Mouse (Mus musculus) macrophage (primary cell): ENCODE measurements around the gene Ntmt1. TPM values are rescaled to one million over a fixed set of nuclear protein-coding genes. Genes with fewer than 3 reads are reported as not detected.
A peak's percentile ranks its signal among the peaks of the same experiment; 100 is the strongest.

Source experiments
- H3K27ac ChIP-seq: fragments of 350-480 bp; formaldehyde crosslinking; 2 replicates; pipeline ENCODE4 v1.9.0; 2021
- H3K36me3 ChIP-seq: fragments of 350-480 bp; formaldehyde crosslinking; 2 replicates; pipeline ENCODE4 v1.9.0; 2021; ENCODE audit errors: inconsistent target
- H3K4me3 ChIP-seq: fragments of 350-480 bp; formaldehyde crosslinking; 2 replicates; pipeline ENCODE4 v1.9.0; 2021; ENCODE audit errors: inconsistent target
- H3K79me2 ChIP-seq: fragments of 350-480 bp; formaldehyde crosslinking; 2 replicates; pipeline ENCODE4 v1.9.0; 2021; ENCODE audit errors: inconsistent target
- WGBS: methylation state at CpG from one replicate; pipeline ENCODE4 v1.1.7; 2026; ENCODE audit warnings: inconsistent platforms; ENCODE audit not compliant: missing documents; 5-methylcytosine and 5-hydroxymethylcytosine counted together
- polyA plus RNA-seq: library from polyadenylated mRNA; stranded (reverse); fragments of 250-400 nt; gene quantifications from 3 replicates; pipeline ENCODE4 v1.2.4, GENCODE M21; 2018; ENCODE audit warnings: inconsistent platforms

Gene Ntmt1
- polyA plus RNA-seq, 1 experiment from 2014 or later: 3.4 TPM

DNA sequence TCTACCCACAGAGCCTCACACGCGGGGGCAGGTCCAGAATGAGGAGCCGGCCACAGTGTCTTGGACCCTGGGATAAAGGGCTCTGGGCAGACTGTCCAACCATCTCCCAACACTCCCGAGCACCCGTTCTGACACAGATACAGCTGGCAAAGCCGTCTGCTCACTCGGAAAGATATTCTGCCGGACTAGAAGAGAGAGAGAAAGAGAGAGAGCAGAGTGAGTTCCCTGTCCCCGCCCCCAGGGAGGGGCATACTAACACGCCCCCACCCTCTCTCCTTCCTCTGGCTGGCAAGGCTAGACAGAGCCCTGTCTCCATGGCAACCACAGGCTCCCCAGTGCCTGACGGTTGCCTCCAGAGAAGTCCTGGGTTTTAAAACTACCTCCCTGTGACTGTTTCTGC, 11.2 kb upstream of the Ntmt1 start:
- no peaks in the 10 kb centered on the region for H3K79me2 ChIP-seq
- no peak overlapping the region for H3K27ac ChIP-seq
- WGBS: 4% methylated on average over 9 of the region's 11 CpGs
- no peaks in the 10 kb centered on the region for H3K36me3 ChIP-seq
- peak overlapping the region; percentile 10 for H3K4me3 ChIP-seq

DNA sequence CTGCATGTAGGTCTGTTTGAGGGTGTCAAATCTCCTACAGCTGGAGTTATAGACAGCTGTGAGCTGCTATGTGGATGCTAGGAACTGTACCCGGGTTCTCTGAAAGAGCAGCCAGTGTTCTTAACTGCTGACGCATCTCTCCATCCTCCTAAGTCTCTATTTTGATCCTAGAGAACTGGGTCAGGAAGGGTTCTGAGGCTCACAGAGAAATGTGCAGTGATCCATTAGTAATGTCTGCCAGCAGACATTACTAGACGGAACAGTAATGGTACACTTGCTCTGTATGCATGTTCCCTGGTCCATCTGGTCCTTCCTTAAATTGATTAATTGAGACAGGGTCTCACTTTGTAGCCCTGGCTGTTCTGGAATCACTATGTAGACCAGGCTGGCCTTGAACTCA, 8.2 kb upstream of the Ntmt1 start:
- Histone ChIP-seq H3K79me2 (no peaks in the 10 kb centered on the region), H3K36me3 (no peaks in the 10 kb centered on the region), H3K4me3 (no peak overlapping the region), H3K27ac (no peak overlapping the region)
- 93% methylated on average over 3 of the region's 3 CpGs for WGBS

DNA sequence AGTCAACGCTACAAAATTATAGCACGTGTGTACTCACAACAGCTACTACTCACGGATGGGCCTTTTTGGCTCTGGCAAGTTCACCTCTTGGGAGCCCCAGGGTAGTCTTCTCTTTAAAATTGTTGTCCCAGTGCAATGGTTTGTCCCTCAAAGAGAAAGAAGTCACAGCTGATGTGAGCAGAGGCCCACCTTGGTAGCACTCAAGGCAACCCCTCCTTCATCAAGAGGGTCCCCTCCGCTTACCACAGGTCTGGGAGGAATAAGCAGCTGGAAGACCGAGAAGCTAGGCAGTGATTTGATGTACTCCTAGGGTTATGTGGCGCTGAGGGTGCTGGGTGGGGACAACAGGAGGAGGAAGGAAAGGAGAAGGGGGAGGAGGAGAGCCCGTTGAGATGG, 7.0 kb upstream of the Ntmt1 start:
- no peaks in the 10 kb centered on the region for H3K36me3 ChIP-seq
- 62% methylated on average over 6 of the region's 7 CpGs for WGBS
- H3K79me2 ChIP-seq: no peaks in the 10 kb centered on the region
- no peak overlapping the region for H3K4me3 ChIP-seq
- H3K27ac ChIP-seq: no peak overlapping the region

DNA sequence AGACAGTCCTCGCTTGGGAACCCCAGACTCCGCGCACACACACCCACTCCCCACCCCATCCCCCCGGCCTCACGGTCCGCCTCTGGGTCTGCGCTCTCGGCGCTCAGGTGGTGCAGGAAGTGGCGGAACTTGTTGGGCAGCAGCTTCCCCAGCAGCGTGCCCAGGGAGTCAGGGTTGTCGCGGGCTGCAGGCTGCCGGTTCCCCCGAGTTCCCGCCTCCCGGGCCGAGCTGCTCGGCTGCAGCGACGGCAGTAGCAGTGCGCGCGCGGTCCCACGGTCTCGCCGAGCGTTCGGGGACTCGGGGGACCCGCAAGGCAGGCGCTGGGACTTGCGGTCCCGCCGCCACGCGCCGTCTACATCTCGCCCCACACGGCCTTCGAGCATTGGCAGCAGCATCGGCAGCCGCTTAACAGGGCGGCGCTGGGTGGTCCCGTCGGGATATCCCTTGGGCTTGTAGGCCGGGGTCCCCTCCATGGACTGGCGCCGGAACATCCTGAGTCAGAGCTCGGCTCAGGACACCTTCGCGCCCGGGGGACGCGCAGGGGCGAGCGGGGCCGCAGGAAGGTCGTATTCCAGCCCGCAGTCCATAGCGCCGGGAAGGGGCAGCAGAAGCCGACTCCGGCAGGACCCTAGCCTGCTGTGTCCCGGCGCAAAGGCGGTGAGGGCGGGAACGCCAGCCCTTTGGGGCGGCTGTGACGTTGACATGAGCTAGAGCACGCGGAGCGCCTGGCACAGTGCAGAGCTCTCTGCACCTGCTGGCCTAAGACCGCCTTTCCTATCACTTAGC, 6.4 kb upstream of the Ntmt1 start:
- Histone ChIP-seq H3K79me2 (no peaks in the 10 kb centered on the region), H3K4me3 (no peak overlapping the region), H3K27ac (no peak overlapping the region), H3K36me3 (no peaks in the 10 kb centered on the region)
- whole genome bisulfite sequencing: 2% methylated on average over 76 of the region's 77 CpGs

DNA sequence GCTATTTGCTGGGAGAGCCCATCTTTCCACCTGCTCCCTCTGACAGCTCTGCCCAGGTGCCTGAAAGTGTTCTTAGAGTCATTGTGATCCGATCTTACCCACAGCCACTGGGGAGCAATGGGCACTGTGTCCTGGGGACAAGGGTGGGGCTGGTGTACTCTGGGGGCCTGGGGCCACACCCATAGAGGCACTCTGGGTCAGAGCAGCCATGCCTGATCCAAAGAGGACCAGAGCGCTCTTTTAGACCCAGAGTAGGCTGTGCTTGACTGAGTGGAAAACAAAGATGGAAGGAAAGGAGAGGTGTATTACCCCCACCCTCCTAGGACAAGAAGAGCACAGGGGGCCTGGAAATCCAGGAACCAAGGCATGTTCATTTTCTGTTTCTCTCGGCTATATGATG, 4.0 kb upstream of the Ntmt1 start, which contains the start of gene 1700001O22Rik:
Gene 1700001O22Rik (minus strand): TSS at position 58 of the 400 bp plus-strand sequence.
- 100% methylated on average over 3 of the region's 3 CpGs for WGBS
- Histone ChIP-seq H3K4me3 (no peak within 1 kb of the TSS), H3K79me2 (peaks cover 8% of the 10 kb centered on the region), H3K27ac (no peak within 1 kb of the TSS), H3K36me3 (no peaks in the 10 kb centered on the region)

DNA sequence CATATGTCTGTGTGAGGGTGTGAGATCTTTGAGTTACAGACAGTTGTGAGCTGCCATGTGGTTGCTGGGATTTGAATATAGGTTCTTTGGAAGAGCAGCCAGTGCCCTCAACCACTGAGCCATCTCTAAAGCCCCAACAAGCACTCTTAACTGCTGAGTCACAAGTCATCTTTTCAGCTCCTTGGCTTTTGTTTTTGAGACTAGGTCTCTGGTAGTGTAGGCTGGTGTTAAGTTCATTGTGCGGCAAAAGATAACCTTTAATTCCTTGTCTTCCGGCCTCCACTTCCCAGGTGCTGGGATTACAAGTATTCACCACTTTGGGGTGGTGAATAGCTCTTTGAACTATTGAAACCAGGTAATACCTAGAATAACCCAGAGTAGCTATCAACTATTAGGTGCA, 1.6 kb upstream of the Ntmt1 start:
- peaks cover 32% of the 10 kb centered on the region for H3K79me2 ChIP-seq
- H3K36me3 ChIP-seq: no peaks in the 10 kb centered on the region
- no peak overlapping the region for H3K4me3 ChIP-seq
- no peak overlapping the region for H3K27ac ChIP-seq
- 97% methylated on average over 2 of the region's 2 CpGs for WGBS

DNA sequence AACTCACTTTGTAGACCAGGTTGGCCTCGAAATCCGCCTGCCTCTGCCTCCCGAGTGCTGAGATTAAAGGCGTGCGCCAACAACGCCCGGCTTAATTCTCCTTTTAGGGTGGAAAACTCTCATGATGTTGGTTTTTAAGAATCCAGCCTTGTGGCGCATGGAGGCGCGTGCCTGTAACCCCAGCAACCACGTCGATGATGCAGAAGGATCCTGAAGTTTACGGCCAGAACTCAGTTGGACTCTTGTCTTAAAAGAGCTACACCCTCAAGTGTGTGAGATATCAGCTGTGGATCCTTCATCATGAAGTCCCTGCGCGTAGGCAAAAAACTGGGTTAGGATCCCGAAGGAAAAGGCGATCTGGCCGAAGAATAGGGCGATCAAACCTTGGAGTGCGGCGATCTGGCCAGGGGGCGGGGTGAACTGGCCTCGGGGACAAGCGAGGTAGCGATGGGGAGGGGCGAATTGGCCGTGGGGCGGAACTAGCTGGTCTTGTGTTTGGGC, 429 bp upstream of the Ntmt1 start:
- Histone ChIP-seq H3K27ac (no peak overlapping the region), H3K36me3 (no peaks in the 10 kb centered on the region), H3K4me3 (peak overlapping the region; percentile 34), H3K79me2 (peaks cover 42% of the 10 kb centered on the region)
- WGBS: 10% methylated on average over 27 of the region's 28 CpGs

DNA sequence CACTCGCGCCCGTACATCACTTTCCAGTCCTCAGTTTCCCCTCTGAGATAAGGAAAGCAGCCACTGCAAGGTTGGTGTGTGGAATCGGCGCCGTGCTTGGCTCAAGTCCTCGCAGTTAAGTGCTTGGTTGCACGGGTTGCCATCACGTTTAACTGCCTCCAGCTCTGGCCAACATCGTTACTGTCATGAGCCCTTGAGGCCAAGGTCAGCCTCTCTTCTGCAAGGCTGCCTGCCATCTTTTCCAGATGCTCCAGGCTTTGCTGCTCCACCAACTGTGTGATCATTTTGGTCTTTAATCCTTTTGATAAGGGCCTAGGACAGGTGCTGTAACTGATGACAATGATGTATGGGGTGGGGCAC, 650 bp downstream of the Ntmt1 start:
- Histone ChIP-seq H3K36me3 (0 out of 2 replicates have a peak, but pooled peaks cover 3% of the 10 kb centered on the region), H3K27ac (peak overlapping the region; percentile 36), H3K79me2 (peaks cover 53% of the 10 kb centered on the region), H3K4me3 (peak overlapping the region; percentile 68)
- 3% methylated on average over 10 of the region's 10 CpGs for WGBS

DNA sequence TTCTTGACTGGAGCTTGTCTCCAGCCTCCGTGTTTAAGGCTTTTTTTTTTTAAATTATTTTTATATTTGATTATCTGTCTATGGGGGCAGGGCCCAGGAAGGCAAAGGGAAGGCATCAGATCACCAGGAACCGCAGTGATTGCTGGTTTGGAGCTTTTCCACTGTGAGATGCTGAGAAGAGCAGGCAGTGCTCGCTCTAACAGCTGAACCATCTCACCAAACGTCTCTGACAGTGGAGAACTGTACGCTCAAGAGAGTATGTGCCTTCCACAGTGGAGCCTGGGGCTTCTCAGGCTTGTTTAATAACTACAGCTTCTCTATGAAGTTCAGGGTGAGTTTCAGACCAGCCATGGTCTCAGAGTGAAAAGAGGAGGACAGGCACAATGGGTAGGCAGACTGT, 1.9 kb downstream of the Ntmt1 start:
- Histone ChIP-seq H3K79me2 (peaks cover 53% of the 10 kb centered on the region), H3K4me3 (no peak overlapping the region), H3K27ac (no peak overlapping the region), H3K36me3 (0 out of 2 replicates have a peak, but pooled peaks cover 5% of the 10 kb centered on the region)
- WGBS: 89% methylated on average over 5 of the region's 5 CpGs

DNA sequence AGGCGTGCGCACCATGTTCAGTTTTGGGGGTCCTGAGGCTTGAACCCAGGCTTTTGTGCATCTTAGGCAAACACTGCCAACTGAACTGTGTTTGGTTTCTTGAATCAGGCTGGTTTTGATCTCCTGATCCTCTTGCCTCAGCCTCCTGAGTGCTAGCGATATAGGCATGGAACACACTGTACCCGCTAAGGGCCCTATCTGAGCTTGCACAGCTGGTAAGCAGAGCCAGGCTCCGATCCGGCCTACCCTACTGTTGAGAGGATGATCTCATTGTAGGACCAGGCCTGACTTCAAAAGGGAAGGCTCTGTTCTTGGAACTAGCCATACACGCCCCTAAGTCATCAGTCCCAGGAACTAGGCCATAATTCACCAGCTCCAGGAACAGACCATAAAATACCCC, 2.9 kb downstream of the Ntmt1 start:
- WGBS: 97% methylated on average over 7 of the region's 7 CpGs
- Histone ChIP-seq H3K27ac (no peak overlapping the region), H3K4me3 (no peak overlapping the region)

DNA sequence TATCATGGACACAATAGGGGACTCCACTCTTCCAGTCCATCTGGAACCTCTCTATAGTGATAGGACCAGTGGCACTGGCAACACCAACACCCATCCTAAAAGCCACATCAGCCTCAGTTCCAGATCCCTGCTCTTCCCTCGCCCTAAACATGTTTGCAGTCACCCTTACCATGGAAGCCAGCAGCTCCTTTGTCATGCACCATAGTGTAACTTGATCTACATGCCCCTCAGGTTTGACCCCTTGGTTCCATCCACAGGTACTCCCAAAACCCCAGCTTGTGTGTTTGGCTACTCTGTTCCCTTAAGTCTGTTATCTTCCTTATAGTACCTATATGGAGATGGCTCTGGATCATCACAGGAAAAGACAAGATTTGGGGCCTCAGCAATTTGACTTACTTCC, 8.8 kb downstream of the Ntmt1 start:
- Histone ChIP-seq H3K79me2 (peaks cover 17% of the 10 kb centered on the region; the same call in 1 of the 2 replicates), H3K36me3 (peaks cover 14% of the 10 kb centered on the region; the same call in 1 of the 2 replicates), H3K4me3 (no peak overlapping the region), H3K27ac (no peak overlapping the region)
- WGBS: 91% methylated on average over 1 of the region's 1 CpGs

More for the DNA sequence above, 2.9 kb downstream of the Ntmt1 start:
- Histone ChIP-seq H3K36me3 (0 out of 2 replicates have a peak, but pooled peaks cover 5% of the 10 kb centered on the region), H3K79me2 (peaks cover 53% of the 10 kb centered on the region)

DNA sequence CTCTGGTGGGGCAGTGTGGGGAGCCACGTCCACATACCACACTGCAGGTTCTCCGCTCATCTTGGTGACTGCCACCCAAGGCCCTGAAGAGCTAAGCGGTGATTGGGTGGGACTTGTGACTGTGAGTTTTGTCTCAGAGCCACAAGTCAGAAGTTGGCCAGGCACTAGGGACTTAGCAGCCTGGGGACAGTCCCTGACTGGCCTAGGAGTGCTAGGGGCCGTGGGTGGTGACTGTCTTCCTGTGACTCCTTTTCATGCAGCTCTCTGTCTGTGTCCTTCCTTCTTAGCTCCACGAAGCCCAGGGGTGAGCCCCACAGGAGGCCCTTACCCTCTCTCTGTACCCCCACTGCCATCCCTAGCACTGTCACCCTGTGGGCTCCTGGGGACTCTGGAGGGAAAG, 12.2 kb downstream of the Ntmt1 start:
- Histone ChIP-seq H3K27ac (0 out of 2 replicates have a peak overlapping the region, but pooled peaks have one; percentile 7), H3K36me3 (peaks cover 35% of the 10 kb centered on the region), H3K4me3 (no peak overlapping the region), H3K79me2 (no peaks in the 10 kb centered on the region; the same call in 1 of the 2 replicates)
- WGBS: 94% methylated on average over 5 of the region's 5 CpGs

DNA sequence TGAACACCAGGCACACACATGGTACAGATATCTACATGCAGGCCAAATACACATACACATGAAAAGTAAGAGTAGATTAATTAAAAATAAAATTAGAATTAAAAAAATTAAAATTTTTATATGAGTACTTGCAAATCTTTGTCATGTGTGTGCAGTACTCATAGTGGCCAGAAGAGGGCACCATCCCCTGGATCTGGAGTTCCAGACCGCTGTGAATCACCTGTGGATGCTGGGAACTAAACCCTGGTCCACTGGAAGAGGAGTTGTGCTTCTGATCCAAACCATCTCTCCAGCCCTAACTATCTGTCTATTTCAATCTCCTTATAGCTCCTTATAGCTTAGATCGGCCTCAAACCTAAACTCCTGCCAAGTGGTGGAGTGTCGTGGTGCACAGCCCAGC, 13.4 kb downstream of the Ntmt1 start:
- 100% methylated on average over 3 of the region's 3 CpGs for WGBS
- Histone ChIP-seq H3K27ac (no peak overlapping the region), H3K4me3 (no peak overlapping the region), H3K36me3 (peaks cover 47% of the 10 kb centered on the region), H3K79me2 (peaks cover 8% of the 10 kb centered on the region)

DNA sequence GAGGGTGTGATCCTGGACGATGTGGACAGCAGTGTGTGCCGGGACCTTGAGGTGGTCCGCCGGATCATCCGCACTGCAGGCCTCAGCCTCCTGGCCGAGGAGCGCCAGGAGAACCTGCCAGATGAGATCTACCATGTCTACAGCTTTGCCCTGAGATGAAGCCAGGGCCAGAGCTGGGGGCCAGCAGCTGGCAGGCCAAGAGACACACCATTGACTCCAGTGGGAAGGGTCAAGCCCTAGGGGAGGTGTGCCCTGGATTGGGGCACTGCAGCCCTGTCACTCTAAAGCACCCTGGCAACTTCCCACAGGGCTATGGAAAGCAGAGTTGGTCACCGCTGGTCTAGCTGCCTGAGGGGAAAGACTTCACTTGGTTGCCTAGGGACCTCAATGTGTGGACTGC, 14.8 kb downstream of the Ntmt1 start:
- peaks cover 49% of the 10 kb centered on the region for H3K36me3 ChIP-seq
- 91% methylated on average over 8 of the region's 8 CpGs for WGBS

DNA sequence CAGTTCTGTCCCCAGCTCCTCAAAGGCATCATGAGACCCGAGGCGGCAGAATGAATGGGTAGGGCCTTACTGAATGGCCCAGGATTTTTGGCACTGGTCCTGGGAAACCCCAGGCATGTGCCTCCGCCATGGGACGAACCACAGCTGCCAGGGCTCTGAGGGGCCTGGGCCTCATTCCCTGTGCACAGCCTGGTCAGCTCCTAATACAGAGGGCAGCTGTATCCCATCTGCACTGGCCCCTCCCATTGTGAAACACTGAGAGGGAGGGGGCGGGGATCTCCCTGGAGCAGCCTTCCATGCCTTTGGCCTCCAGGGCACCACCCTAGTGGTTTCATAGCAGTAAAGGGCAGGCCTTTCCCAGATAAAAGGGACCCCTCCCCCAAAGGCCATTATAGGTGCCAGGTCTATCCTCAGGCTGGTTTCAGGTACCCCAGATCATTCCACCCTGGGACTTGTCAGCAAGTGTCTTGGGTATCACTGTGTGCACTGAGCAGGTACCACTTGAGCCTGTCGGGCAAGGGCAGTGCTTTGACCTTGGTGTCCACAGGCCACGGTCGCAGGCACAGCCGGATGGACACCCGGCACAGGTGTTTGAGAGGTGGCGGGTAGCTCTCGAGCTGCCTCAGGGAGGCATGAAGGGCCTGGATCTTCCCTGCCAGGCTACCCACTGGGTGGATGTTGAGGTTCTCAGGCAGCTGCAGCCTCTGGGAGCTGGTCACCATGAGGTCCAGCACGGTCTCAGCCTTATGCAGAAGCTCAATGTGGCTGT, 15.9 kb downstream of the Ntmt1 start:
- Histone ChIP-seq H3K4me3 (no peak overlapping the region), H3K27ac (no peak overlapping the region), H3K36me3 (peaks cover 49% of the 10 kb centered on the region), H3K79me2 (peaks cover 27% of the 10 kb centered on the region)
- whole genome bisulfite sequencing: 96% methylated on average over 13 of the region's 13 CpGs

More for the DNA sequence above, 14.8 kb downstream of the Ntmt1 start:
- Histone ChIP-seq H3K4me3 (no peak overlapping the region), H3K27ac (no peak overlapping the region), H3K79me2 (peaks cover 22% of the 10 kb centered on the region)
